Mouse (Mus musculus): ENCODE measurements at regions not wholly inside any gene's neighbourhood (a gene's known extent, or its start where the extent isn't known, plus 50 kb on each side); places are given as distances from the start of the nearest gene placed in this dataset.

GRCm38 (mm10) chr11:44261657-44262056, 138.2 kb upstream of the Il12b start:
- no peak for TF ChIP-seq USF1 (IDR thresholded peaks at IDR 0.05; ENCODE audit: low read depth)
- no peak for TF ChIP-seq REST (IDR thresholded peaks at IDR 0.05; ENCODE audit: insufficient read depth, insufficient read length)
- no peak for TF ChIP-seq POLR2A (IDR thresholded peaks at IDR 0.05; ENCODE audit: insufficient read length, low read depth)
- TF ChIP-seq SRF (IDR thresholded peaks at IDR 0.05; ENCODE audit: control insufficient read depth, insufficient read length, low read depth), result no peak
- no peak for TF ChIP-seq TCF3 (IDR thresholded peaks at IDR 0.05; ENCODE audit: insufficient read length, low read depth)
- no peak for TF ChIP-seq POLR2AphosphoS2 (IDR thresholded peaks at IDR 0.05; ENCODE audit: insufficient read length, low read depth)
- TF ChIP-seq MYOD1 (IDR thresholded peaks at IDR 0.05; ENCODE audit: control insufficient read depth in 1 of 3, insufficient read length in 2 of 3, low read depth in 2 of 3), result no peak
- no peak for TF ChIP-seq TCF12 (IDR thresholded peaks at IDR 0.05; ENCODE audit: insufficient read depth, poor library complexity, severe bottlenecking)
- no peak for TF ChIP-seq E2F4 (IDR thresholded peaks at IDR 0.05; ENCODE audit: insufficient read depth)
- TF ChIP-seq MYOG (IDR thresholded peaks at IDR 0.05; ENCODE audit: control insufficient read depth in 1 of 3, insufficient read depth in 1 of 3, insufficient read length in 2 of 3, low read depth in 2 of 3), result no peak
